9 mouse cellular contexts compared by ENCODE assay signal in genomic region chr5:91198620-91199019, GRCm38 (mm10). TPM values are rescaled to one million over a fixed set of nuclear protein-coding genes. Genes with fewer than 3 reads are reported as not detected.
DNase-seq lines count a peak whose midpoint lies in the region; ATAC-seq and TF ChIP-seq lines count a peak whose summit lies in the region.
"Had no signal": no experiment of that assay in that cellular context is flagged by ENCODE, and none has a peak within 500 bp of the region (broad histone marks: within the 10 kb centered on the region; RNA-seq: fewer than 3 reads in every experiment).

No protein-coding gene starts in this region.

- H3K9ac ChIP-seq in intestine, postnatal 0 days (ENCODE audit: low read depth, low read length) = no peak overlapping the region
- no peak overlapping the region for H3K9ac ChIP-seq in intestine, embryonic 16.5 days (ENCODE audit: low read depth, low read length)
- no peak overlapping the region for H3K9ac ChIP-seq in forebrain, postnatal 0 days

- WGBS in intestine, postnatal 0 days = 35% methylated on average over 7 of the region's 7 CpGs
- WGBS in intestine, embryonic 16.5 days = 38% methylated on average over 7 of the region's 7 CpGs
- 37% methylated on average over 7 of the region's 7 CpGs for WGBS in forebrain, postnatal 0 days

- ATAC-seq in intestine, postnatal 0 days = no peak
- ATAC-seq in intestine, embryonic 16.5 days = no peak
- peak; percentile 85 for ATAC-seq in forebrain, postnatal 0 days
- ATAC-seq in megakaryocyte-erythroid progenitor cell, adult 5-6 weeks (replicated peaks; ENCODE audit: low FRiP score, low TSS enrichment, poor library complexity, severe bottlenecking) = peak; percentile 65

- peak; percentile 32 for DNase-seq in ZHBTc4 (ENCODE audit: low read depth, low spot score)
- peak; percentile 58 for DNase-seq in forebrain, postnatal 0 days
- DNase-seq in layer of hippocampus, adult 2 months (ENCODE audit: low spot score in 2 of 2) = peak; percentile 11 to 27
- no peak for DNase-seq in spleen, adult 18-20 months
- no peak for DNase-seq in adrenal gland, adult 8-10 months

- H3K4me2 ChIP-seq in intestine, postnatal 0 days (replicated peaks; ENCODE audit: low read depth) = no peak overlapping the region
- H3K4me2 ChIP-seq in intestine, embryonic 16.5 days (ENCODE audit: low read depth, low read length) = no peak overlapping the region
- H3K4me2 ChIP-seq in forebrain, postnatal 0 days (ENCODE audit: low read depth) = no peak overlapping the region; the same call in 1 of the 2 replicates

- peak; percentile 85 for TF ChIP-seq CTCF in intestine, postnatal 0 days (IDR thresholded peaks at IDR 0.05; ENCODE audit: low read depth)
- peak; percentile 70 for TF ChIP-seq CTCF in forebrain, postnatal 0 days (IDR thresholded peaks at IDR 0.05; ENCODE audit: low read depth)
- TF ChIP-seq CTCF in layer of hippocampus, adult 2 months (conservative IDR thresholded peaks at IDR 0.05) = peak; percentile 85

- no peak overlapping the region for H3K4me3 ChIP-seq in intestine, postnatal 0 days (ENCODE audit: low read depth, low read length)
- H3K4me3 ChIP-seq in intestine, embryonic 16.5 days (ENCODE audit: low read length) = no peak overlapping the region
- H3K4me3 ChIP-seq in forebrain, postnatal 0 days (ENCODE audit: low read depth, low read length) = no peak overlapping the region
- H3K4me3 ChIP-seq in layer of hippocampus, adult 2 months = no peak overlapping the region

- no peaks in the 10 kb centered on the region for H3K36me3 ChIP-seq in intestine, postnatal 0 days (ENCODE audit: control insufficient read depth, insufficient read depth)
- H3K36me3 ChIP-seq in intestine, embryonic 16.5 days (ENCODE audit: control insufficient read depth, insufficient read depth, low read length) = no peaks in the 10 kb centered on the region
- no peaks in the 10 kb centered on the region for H3K36me3 ChIP-seq in forebrain, postnatal 0 days (ENCODE audit: insufficient read depth)

- H3K27me3 ChIP-seq in intestine, postnatal 0 days (replicated peaks; ENCODE audit: control insufficient read depth, insufficient read depth, low read length) = no peaks in the 10 kb centered on the region
- no peaks in the 10 kb centered on the region for H3K27me3 ChIP-seq in intestine, embryonic 16.5 days (replicated peaks; ENCODE audit: control insufficient read depth, insufficient read depth, low read length)
- no peaks in the 10 kb centered on the region for H3K27me3 ChIP-seq in forebrain, postnatal 0 days (ENCODE audit: insufficient read depth, low read length)

- 0 out of 2 replicates have a peak, but pooled peaks cover 2% of the 10 kb centered on the region for H3K4me1 ChIP-seq in intestine, postnatal 0 days (replicated peaks; ENCODE audit: control insufficient read depth, insufficient read depth, low read length)
- H3K4me1 ChIP-seq in intestine, embryonic 16.5 days (ENCODE audit: control insufficient read depth, insufficient read depth, low read length) = no peaks in the 10 kb centered on the region
- H3K4me1 ChIP-seq in forebrain, postnatal 0 days (ENCODE audit: insufficient read depth) = no peaks in the 10 kb centered on the region

- no peak overlapping the region for H3K27ac ChIP-seq in intestine, postnatal 0 days (ENCODE audit: low read depth, low read length)
- H3K27ac ChIP-seq in intestine, embryonic 16.5 days (ENCODE audit: low read length) = no peak overlapping the region
- no peak overlapping the region for H3K27ac ChIP-seq in forebrain, postnatal 0 days (ENCODE audit: low read depth, low read length)
- no peak overlapping the region for H3K27ac ChIP-seq in layer of hippocampus, adult 2 months
- H3K27ac ChIP-seq: macrophage had no signal

- H3K9me3 ChIP-seq in intestine, postnatal 0 days (ENCODE audit: control insufficient read depth) = no peaks in the 10 kb centered on the region
- H3K9me3 ChIP-seq in intestine, embryonic 16.5 days (ENCODE audit: control insufficient read depth, low read length) = no peaks in the 10 kb centered on the region
- H3K9me3 ChIP-seq in forebrain, postnatal 0 days (ENCODE audit: low read length) = no peaks in the 10 kb centered on the region

RNA-seq across cellular contexts. Expression of gene Areg, which starts 59.2 kb away (rescaled TPM):
- polyA plus RNA-seq in intestine, postnatal 0 days (2015; fragmentation: Nextera tagmentation; extraction: Ambion mirVana) = 7.5 and 18.0 TPM in 2 replicates
- 2.9 and 3.8 TPM in 2 replicates for polyA plus RNA-seq in intestine, embryonic 16.5 days (2015; fragmentation: Nextera tagmentation; extraction: Ambion mirVana)
- total RNA-seq in forebrain, postnatal 0 days (2014; rRNA removed) = 0.23 TPM in 1 of 2 replicates, not detected in the other
- polyA plus RNA-seq in forebrain, postnatal 0 days (2015; fragmentation: Nextera tagmentation; extraction: Ambion mirVana) = 0.23 and 0.54 TPM in 2 replicates
- under 1 TPM in 1 of 2 experiments, not detected in 1; 0.41 TPM for total RNA-seq in layer of hippocampus, adult 2 months (2021)
- not detected in 2 replicates for total RNA-seq in megakaryocyte-erythroid progenitor cell, adult 5-6 weeks (2014; fragmentation: Nextera tagmentation)
- 3.8 TPM in 1 of 2 replicates, not detected in the other for total RNA-seq in megakaryocyte-erythroid progenitor cell, adult 5-6 weeks (2017)
- not detected for total RNA-seq in adrenal gland, adult 8-10 months (2022)
- polyA plus RNA-seq: macrophage had no signal

Comparison
In these comparisons a context has a peak if more than half of its experiments do, and no peak if none do; other contexts are left out.
1. ATAC-seq: peak in forebrain, postnatal 0 days (single experiment) and megakaryocyte-erythroid progenitor cell, adult 5-6 weeks (single experiment); none in intestine, postnatal 0 days (single experiment) and intestine, embryonic 16.5 days (single experiment).
2. DNase-seq: peak in ZHBTc4 (single experiment), forebrain, postnatal 0 days (single experiment) and layer of hippocampus, adult 2 months (2 of 2); none in spleen, adult 18-20 months (0 of 2) and adrenal gland, adult 8-10 months (single experiment).
3. Peak in every context shown above with its lines, with median percentiles within 50 percentile points of each other: CTCF ChIP-seq.